Mouse (Mus musculus): ENCODE measurements around the gene Ucn. TPM values are rescaled to one million over a fixed set of nuclear protein-coding genes. Genes with fewer than 3 reads are reported as not detected.
A peak's percentile ranks its signal among the peaks of the same experiment; 100 is the strongest.

Gene Ucn
- polyA plus RNA-seq, 1 experiment from 2014 or later = not detected

- 2% methylated on average over 29 of the region's 29 CpGs for WGBS
- DNase-seq (ENCODE audit: low spot score) = no peak
- peaks cover 33% of the 10 kb centered on the region; the same call in 1 of the 2 replicates for H3K4me1 ChIP-seq (replicated peaks; ENCODE audit: control insufficient read depth, insufficient read depth, low read length)
Observed at GRCm38 (mm10) chr5:31094100-31094798, 44.4 kb downstream of the Ucn start.

DNA sequence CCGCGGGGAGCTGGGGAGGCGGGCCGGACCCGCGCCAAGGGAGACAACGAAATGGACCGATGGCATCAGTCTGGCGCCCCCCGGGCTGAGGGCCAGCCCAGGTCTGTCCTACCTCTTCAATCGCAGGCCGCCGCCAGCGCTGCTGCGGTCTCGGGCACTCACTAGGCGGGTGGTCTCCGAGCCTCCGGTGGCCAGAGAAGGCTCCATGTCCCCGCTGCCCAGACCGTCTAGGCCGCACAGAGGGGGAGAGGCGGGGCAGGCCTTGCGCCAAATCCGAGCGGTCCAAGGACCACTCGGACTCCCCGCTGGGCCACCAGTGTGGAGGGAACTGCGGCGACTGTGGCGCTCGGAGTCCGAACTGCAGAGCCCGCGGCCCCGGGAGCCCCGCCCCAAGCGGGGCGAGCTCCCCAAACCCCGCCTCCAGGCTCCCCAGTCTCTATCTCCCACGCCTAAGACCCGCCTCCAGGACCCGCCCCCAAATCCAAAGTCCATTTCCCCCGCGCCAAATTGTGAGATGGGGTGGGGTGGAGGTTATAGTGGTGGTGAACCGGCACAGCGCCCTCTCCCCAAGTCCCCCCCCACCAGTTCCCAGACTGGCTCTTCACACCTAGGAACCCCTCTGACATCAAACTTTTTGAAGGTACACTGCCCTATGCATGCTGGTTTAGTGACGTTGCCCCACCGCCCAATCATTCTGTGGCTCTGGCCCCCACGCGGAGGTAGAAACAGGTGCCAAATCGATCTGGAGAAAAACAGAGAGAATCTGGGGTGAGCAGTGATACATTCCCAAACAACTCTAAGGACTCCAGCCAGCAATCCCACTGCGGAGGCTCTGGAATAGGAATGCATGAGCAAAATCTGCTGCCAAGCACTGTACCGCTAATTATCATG, 45.2 kb downstream of the Ucn start:
- ATAC-seq (ENCODE audit: low FRiP score) = peak; percentile 64
- Histone ChIP-seq H3K4me2 (replicated peaks) (peak overlapping the region; percentile 50), H3K9me3 (ENCODE audit: control insufficient read depth, low read length) (no peaks in the 10 kb centered on the region), H3K36me3 (replicated peaks; ENCODE audit: control insufficient read depth, insufficient read depth) (no peaks in the 10 kb centered on the region), H3K4me3 (replicated peaks; ENCODE audit: low read length) (peak overlapping the region; percentile 58), H3K4me1 (replicated peaks; ENCODE audit: control insufficient read depth, insufficient read depth, low read length) (peaks cover 33% of the 10 kb centered on the region; the same call in 1 of the 2 replicates), H3K9ac (peak overlapping the region; percentile 85), H3K27me3 (ENCODE audit: control insufficient read depth, insufficient read depth, low read length) (peaks cover 90% of the 10 kb centered on the region), H3K27ac (peak overlapping the region; percentile 57)
- WGBS = 1% methylated on average over 39 of the region's 54 CpGs
- DNase-seq (ENCODE audit: low spot score) = no peak

More at GRCm38 (mm10) chr5:31094100-31094798, 44.4 kb downstream of the Ucn start:
- peaks cover 95% of the 10 kb centered on the region for H3K27me3 ChIP-seq (ENCODE audit: control insufficient read depth, insufficient read depth, low read length)
- peak overlapping the region; percentile 58 for H3K4me3 ChIP-seq (replicated peaks; ENCODE audit: low read length)
- H3K9ac ChIP-seq = no peak overlapping the region
- H3K27ac ChIP-seq = no peak overlapping the region
- no peak for ATAC-seq (ENCODE audit: low FRiP score)
- no peaks in the 10 kb centered on the region for H3K36me3 ChIP-seq (replicated peaks; ENCODE audit: control insufficient read depth, insufficient read depth)
- no peaks in the 10 kb centered on the region for H3K9me3 ChIP-seq (ENCODE audit: control insufficient read depth, low read length)
- H3K4me2 ChIP-seq (replicated peaks) = peak overlapping the region; percentile 50

- Histone ChIP-seq H3K27me3 (ENCODE audit: control insufficient read depth, insufficient read depth, low read length) (peaks cover 82% of the 10 kb centered on the region), H3K4me1 (replicated peaks; ENCODE audit: control insufficient read depth, insufficient read depth, low read length) (peaks cover 33% of the 10 kb centered on the region; the same call in 1 of the 2 replicates)
- no peak; the same call in 1 of the 2 replicates for ATAC-seq (ENCODE audit: low FRiP score)
Observed at GRCm38 (mm10) chr5:31092231-31092975, 46.2 kb downstream of the Ucn start.

More at GRCm38 (mm10) chr5:31092231-31092975, 46.2 kb downstream of the Ucn start:
- Histone ChIP-seq H3K27ac (peak overlapping the region; percentile 57), H3K9me3 (ENCODE audit: control insufficient read depth, low read length) (no peaks in the 10 kb centered on the region), H3K4me3 (replicated peaks; ENCODE audit: low read length) (peak overlapping the region; percentile 58), H3K4me2 (replicated peaks) (peak overlapping the region; percentile 50), H3K9ac (peak overlapping the region; percentile 85), H3K36me3 (replicated peaks; ENCODE audit: control insufficient read depth, insufficient read depth) (no peaks in the 10 kb centered on the region)
- DNase-seq (ENCODE audit: low spot score) = no peak
- 2% methylated on average over 45 of the region's 53 CpGs for WGBS

Other genes with a start within 250 kb of the Ucn start
- gene Ost4, start 231.0 kb downstream of the Ucn start, polyA plus RNA-seq (2014; fragmentation: Nextera tagmentation; extraction: Ambion mirVana) = 228 and 259 TPM in 2 replicates
- gene Emilin1, start 225.4 kb downstream of the Ucn start, polyA plus RNA-seq (2014; fragmentation: Nextera tagmentation; extraction: Ambion mirVana) = 14.1 and 17.1 TPM in 2 replicates
- 9.0 and 11.2 TPM in 2 replicates for gene Khk, start 217.4 kb downstream of the Ucn start, polyA plus RNA-seq (2014; fragmentation: Nextera tagmentation; extraction: Ambion mirVana)
- 62.4 and 71.4 TPM in 2 replicates for gene Cgref1, start 193.2 kb downstream of the Ucn start, polyA plus RNA-seq (2014; fragmentation: Nextera tagmentation; extraction: Ambion mirVana)
- gene Preb, start 178.5 kb downstream of the Ucn start, polyA plus RNA-seq (2014; fragmentation: Nextera tagmentation; extraction: Ambion mirVana) = 71.3 and 78.6 TPM in 2 replicates
- gene Tcf23, start 170.2 kb downstream of the Ucn start, polyA plus RNA-seq (2014; fragmentation: Nextera tagmentation; extraction: Ambion mirVana) = 0.04 TPM in 1 of 2 replicates, not detected in the other
- gene Atraid, start 90.5 kb downstream of the Ucn start, polyA plus RNA-seq (2014; fragmentation: Nextera tagmentation; extraction: Ambion mirVana) = 175 and 198 TPM in 2 replicates
- gene Slc5a6, start 89.9 kb downstream of the Ucn start, polyA plus RNA-seq (2014; fragmentation: Nextera tagmentation; extraction: Ambion mirVana) = 20.5 and 24.5 TPM in 2 replicates
- 13.7 and 15.4 TPM in 2 replicates for gene Cad, start 84.0 kb downstream of the Ucn start, polyA plus RNA-seq (2014; fragmentation: Nextera tagmentation; extraction: Ambion mirVana)
- not detected in 2 replicates for gene Dnajc5g, start 32.5 kb downstream of the Ucn start, polyA plus RNA-seq (2014; fragmentation: Nextera tagmentation; extraction: Ambion mirVana)
- 34.8 and 35.7 TPM in 2 replicates for gene Slc30a3, start 30.6 kb downstream of the Ucn start, polyA plus RNA-seq (2014; fragmentation: Nextera tagmentation; extraction: Ambion mirVana)
- gene Trim54, start 22.1 kb downstream of the Ucn start, polyA plus RNA-seq (2014; fragmentation: Nextera tagmentation; extraction: Ambion mirVana) = not detected in 2 replicates
- gene Mpv17, start 15.4 kb upstream of the Ucn start, polyA plus RNA-seq (2014; fragmentation: Nextera tagmentation; extraction: Ambion mirVana) = 49.5 and 50.3 TPM in 2 replicates
- gene Gm29609, start 41.1 kb upstream of the Ucn start, polyA plus RNA-seq (2014; fragmentation: Nextera tagmentation; extraction: Ambion mirVana) = 0.74 and 1.7 TPM in 2 replicates
- 49.7 and 53.0 TPM in 2 replicates for gene Gtf3c2, start 41.3 kb upstream of the Ucn start, polyA plus RNA-seq (2014; fragmentation: Nextera tagmentation; extraction: Ambion mirVana)
- gene Snx17, start 54.4 kb upstream of the Ucn start, polyA plus RNA-seq (2014; fragmentation: Nextera tagmentation; extraction: Ambion mirVana) = 107 and 108 TPM in 2 replicates
- 77.3 and 78.6 TPM in 2 replicates for gene Eif2b4, start 54.6 kb upstream of the Ucn start, polyA plus RNA-seq (2014; fragmentation: Nextera tagmentation; extraction: Ambion mirVana)
- gene Zfp513, start 63.5 kb upstream of the Ucn start, polyA plus RNA-seq (2014; fragmentation: Nextera tagmentation; extraction: Ambion mirVana) = 7.0 and 9.4 TPM in 2 replicates
- 162 TPM in 2 replicates for gene Ppm1g, start 81.9 kb upstream of the Ucn start, polyA plus RNA-seq (2014; fragmentation: Nextera tagmentation; extraction: Ambion mirVana)
- 149 and 161 TPM in 2 replicates for gene Nrbp1, start 102.0 kb upstream of the Ucn start, polyA plus RNA-seq (2014; fragmentation: Nextera tagmentation; extraction: Ambion mirVana)
- 0.56 and 0.66 TPM in 2 replicates for gene Gm9970, start 102.4 kb upstream of the Ucn start, polyA plus RNA-seq (2014; fragmentation: Nextera tagmentation; extraction: Ambion mirVana)
- gene Krtcap3, start 112.9 kb upstream of the Ucn start, polyA plus RNA-seq (2014; fragmentation: Nextera tagmentation; extraction: Ambion mirVana) = 2.9 and 4.2 TPM in 2 replicates
- 34.5 and 37.2 TPM in 2 replicates for gene Ift172, start 152.3 kb upstream of the Ucn start, polyA plus RNA-seq (2014; fragmentation: Nextera tagmentation; extraction: Ambion mirVana)
- gene Fndc4, start 157.3 kb upstream of the Ucn start, polyA plus RNA-seq (2014; fragmentation: Nextera tagmentation; extraction: Ambion mirVana) = 98.1 and 115 TPM in 2 replicates
- 0.29 TPM in 1 of 2 replicates, not detected in the other for gene Gckr, start 158.6 kb upstream of the Ucn start, polyA plus RNA-seq (2014; fragmentation: Nextera tagmentation; extraction: Ambion mirVana)